8 mouse cellular contexts compared by ENCODE assay signal in the genomic region with DNA sequence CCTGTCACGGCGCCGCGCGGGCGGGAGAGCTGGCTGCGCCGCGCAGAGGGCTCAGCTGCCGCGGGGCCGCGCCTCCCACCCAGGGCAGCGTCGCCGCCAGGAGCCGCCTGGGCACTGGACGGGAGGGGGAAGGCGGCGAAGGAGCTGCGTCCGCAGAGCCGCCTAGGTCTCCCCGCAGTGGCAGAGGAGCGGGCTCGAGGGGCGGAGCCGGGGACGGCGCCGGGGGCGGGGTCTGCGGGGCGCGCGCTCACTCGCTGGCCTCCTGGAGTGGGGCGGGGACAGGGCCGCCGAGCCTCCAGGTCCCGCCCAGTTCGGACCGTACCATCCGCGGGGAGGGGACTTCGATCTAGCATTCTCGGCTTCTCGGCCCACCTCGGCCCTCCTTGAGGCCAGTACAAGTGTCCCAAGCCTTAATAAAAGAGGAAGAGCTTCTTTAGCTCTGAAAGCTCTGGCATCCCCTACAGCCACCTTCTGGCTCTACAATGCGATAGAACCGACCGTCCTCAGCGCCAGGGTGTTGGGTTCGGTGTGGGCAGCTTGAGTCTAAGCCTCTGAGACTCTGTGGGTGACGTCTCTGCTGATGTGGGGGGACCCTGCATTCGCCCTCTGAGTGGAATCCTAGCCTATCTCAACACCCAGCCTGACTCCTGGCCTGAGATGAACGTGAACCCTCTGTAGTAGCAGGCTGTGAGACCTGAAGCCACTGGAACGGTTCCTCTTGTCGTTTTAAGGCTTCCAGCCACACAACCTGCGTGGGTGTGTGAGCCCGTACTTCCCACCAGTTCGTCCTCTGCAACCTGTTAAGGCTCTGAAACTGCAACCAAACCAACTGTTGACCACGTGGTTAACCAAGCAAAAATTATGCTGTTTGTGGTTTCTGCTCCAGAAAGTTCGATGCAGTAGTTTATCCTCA. TPM values are rescaled to one million over a fixed set of nuclear protein-coding genes. Genes with fewer than 3 reads are reported as not detected.
A peak's percentile ranks its signal among the peaks of the same experiment; 100 is the strongest.
DNase-seq lines count a peak whose midpoint lies in the region; ATAC-seq and TF ChIP-seq lines count a peak whose summit lies in the region.

Gene Atp8a1 (minus strand): TSS at position 182 of the 913 bp plus-strand sequence.

- H3K36me3 ChIP-seq in hindbrain, embryonic 10.5 days: no peaks in the 10 kb centered on the region
- H3K36me3 ChIP-seq in lung, embryonic 15.5 days: no peaks in the 10 kb centered on the region

- peak within 1 kb of the TSS; percentile 94 for H3K4me2 ChIP-seq in lung, embryonic 15.5 days

- peaks cover 53% of the 10 kb centered on the region for H3K4me1 ChIP-seq in hindbrain, embryonic 10.5 days (replicated peaks)
- peaks cover 11% of the 10 kb centered on the region; the same call in 1 of the 2 replicates for H3K4me1 ChIP-seq in lung, embryonic 15.5 days
- peaks cover 5% of the 10 kb centered on the region for H3K4me1 ChIP-seq in olfactory bulb, adult 2 months (ENCODE audit: control insufficient read depth, insufficient read depth, low read length)

- no peaks in the 10 kb centered on the region for H3K27me3 ChIP-seq in hindbrain, embryonic 10.5 days (ENCODE audit: insufficient read depth, poor library complexity, severe bottlenecking)
- H3K27me3 ChIP-seq in lung, embryonic 15.5 days: peaks cover 6% of the 10 kb centered on the region

- H3K9ac ChIP-seq in lung, embryonic 15.5 days: peak within 1 kb of the TSS; percentile 59

- no peaks in the 10 kb centered on the region for H3K9me3 ChIP-seq in hindbrain, embryonic 10.5 days
- H3K9me3 ChIP-seq in lung, embryonic 15.5 days: no peaks in the 10 kb centered on the region

- DNase-seq in MEL-GATA-1-ER (ENCODE audit: extremely low read depth, low read depth): peak; percentile 94
- DNase-seq in cerebellum, adult 9-10 months: peak; percentile 99
- peak; percentile 99 for DNase-seq in hindbrain, embryonic 10.5 days (ENCODE audit: low spot score)
- peak; percentile 96 for DNase-seq in layer of hippocampus, adult 9-10 months (ENCODE audit: low spot score)
- DNase-seq in thymus, adult 18-20 months: peak; percentile 96 to 97

- 1% methylated on average over 61 of the region's 64 CpGs for WGBS in hindbrain, embryonic 10.5 days
- under 1% methylated on average over 49 of the region's 64 CpGs for WGBS in lung, embryonic 15.5 days
- WGBS in olfactory bulb, adult 2 months: under 1% methylated on average over 62 of the region's 64 CpGs

- H3K27ac ChIP-seq in hindbrain, embryonic 10.5 days: peak within 1 kb of the TSS; percentile 92
- H3K27ac ChIP-seq in lung, embryonic 15.5 days: peak within 1 kb of the TSS; percentile 82
- peak within 1 kb of the TSS; percentile 98 for H3K27ac ChIP-seq in olfactory bulb, adult 2 months (ENCODE audit: insufficient read depth, low read depth, low read length)

- no peak for TF ChIP-seq CTCF in olfactory bulb, adult 2 months (IDR thresholded peaks at IDR 0.05; ENCODE audit: insufficient read depth, low read depth, low read length)

- peak; percentile 78 for ATAC-seq in frontal cortex, adult (ENCODE audit: low TSS enrichment)
- ATAC-seq in lung, embryonic 15.5 days (ENCODE audit: borderline replicate concordance, extremely low read depth, low FRiP score, low TSS enrichment): peak; percentile 97

- peak within 1 kb of the TSS; percentile 95 for H3K4me3 ChIP-seq in hindbrain, embryonic 10.5 days
- H3K4me3 ChIP-seq in lung, embryonic 15.5 days: peak within 1 kb of the TSS; percentile 83
- H3K4me3 ChIP-seq in olfactory bulb, adult 2 months (ENCODE audit: insufficient read depth, low read depth, low read length): peak within 1 kb of the TSS; percentile 92

- TF ChIP-seq POLR2A in olfactory bulb, adult 2 months (IDR thresholded peaks at IDR 0.05; ENCODE audit: insufficient read depth, low read depth, low read length): peak; percentile 94

RNA-seq across cellular contexts. Expression of gene Atp8a1, which starts in this region (rescaled TPM):
- 14.2 and 17.0 TPM in 2 replicates for polyA plus RNA-seq in hindbrain, embryonic 10.5 days (2016; fragmentation: Nextera tagmentation; extraction: Ambion mirVana)
- 46.9 and 53.6 TPM in 2 replicates for polyA plus RNA-seq in lung, embryonic 15.5 days (2015; fragmentation: Nextera tagmentation; extraction: Ambion mirVana)
- polyA plus RNA-seq in olfactory bulb, adult 2 months (2012; ENCODE audit: insufficient read depth, insufficient read length, low replicate concordance, missing spikeins): not detected in 2 replicates

Comparison
In these comparisons a context has a peak if more than half of its experiments do, and no peak if none do; other contexts are left out.
1. Peak in every context shown above with its lines: DNase-seq, ATAC-seq, H3K4me3 ChIP-seq and H3K27ac ChIP-seq.